Mouse (Mus musculus): ENCODE measurements at regions not wholly inside any gene's neighbourhood (a gene's known extent, or its start where the extent isn't known, plus 50 kb on each side); places are given as distances from the start of the nearest gene placed in this dataset.

- ATAC-seq (ENCODE audit: low FRiP score, low TSS enrichment) (no peak), DNase-seq (ENCODE audit: low spot score) (no peak)
- Histone ChIP-seq H3K36me3 (ENCODE audit: control insufficient read depth, insufficient read depth, low read length) (no peaks in the 10 kb centered on the region), H3K9ac (ENCODE audit: low read length) (no peak overlapping the region), H3K4me3 (ENCODE audit: low read depth, low read length) (no peak overlapping the region), H3K27me3 (ENCODE audit: control insufficient read depth, insufficient read depth, low read length) (no peaks in the 10 kb centered on the region), H3K4me2 (replicated peaks; ENCODE audit: low read depth) (no peak overlapping the region), H3K27ac (replicated peaks) (no peak overlapping the region), H3K9me3 (ENCODE audit: control insufficient read depth, low read length) (no peaks in the 10 kb centered on the region), H3K4me1 (replicated peaks; ENCODE audit: control insufficient read depth, insufficient read depth) (no peaks in the 10 kb centered on the region)
- 84% methylated on average over 8 of the region's 8 CpGs for WGBS
- no peak for TF ChIP-seq EP300 (optimal IDR thresholded peaks at IDR 0.05)
- no peak for TF ChIP-seq CTCF (IDR thresholded peaks at IDR 0.05; ENCODE audit: low read depth)
These were observed 84.3 kb downstream of the Tmem168 start for GRCm38 (mm10) chr6:13523463-13524202.

- H3K4me1 ChIP-seq (replicated peaks; ENCODE audit: control insufficient read depth, insufficient read depth), result no peaks in the 10 kb centered on the region
- H3K4me2 ChIP-seq (replicated peaks; ENCODE audit: low read depth), result no peak overlapping the region
- no peak overlapping the region for H3K4me3 ChIP-seq (ENCODE audit: low read depth, low read length)
- no peak overlapping the region for H3K9ac ChIP-seq (ENCODE audit: low read length)
- TF ChIP-seq CTCF (IDR thresholded peaks at IDR 0.05; ENCODE audit: low read depth) (no peak), EP300 (optimal IDR thresholded peaks at IDR 0.05) (no peak)
- 75% methylated on average over 3 of the region's 3 CpGs for WGBS
- H3K36me3 ChIP-seq (ENCODE audit: control insufficient read depth, insufficient read depth, low read length), result no peaks in the 10 kb centered on the region
- ATAC-seq (ENCODE audit: low FRiP score, low TSS enrichment) (no peak), DNase-seq (ENCODE audit: low spot score) (no peak)
- no peaks in the 10 kb centered on the region for H3K27me3 ChIP-seq (ENCODE audit: control insufficient read depth, insufficient read depth, low read length)
- H3K27ac ChIP-seq (replicated peaks), result no peak overlapping the region
- H3K9me3 ChIP-seq (ENCODE audit: control insufficient read depth, low read length), result no peaks in the 10 kb centered on the region
These were observed 93.8 kb downstream of the Tmem168 start for GRCm38 (mm10) chr6:13514126-13514525.

GRCm38 (mm10) chr6:13476493-13477129 is 131.3 kb downstream of the Tmem168 start:
- no peak overlapping the region for H3K27ac ChIP-seq (replicated peaks)

GRCm38 (mm10) chr6:13449160-13449787 is 158.6 kb downstream of the Tmem168 start:
- no peaks in the 10 kb centered on the region for H3K9me3 ChIP-seq (ENCODE audit: control insufficient read depth, low read length)
- WGBS, result 67% methylated on average over 3 of the region's 3 CpGs
- H3K4me3 ChIP-seq (ENCODE audit: low read depth, low read length), result no peak overlapping the region
- no peak overlapping the region for H3K4me2 ChIP-seq (replicated peaks; ENCODE audit: low read depth)
- TF ChIP-seq EP300 (optimal IDR thresholded peaks at IDR 0.05) (no peak), CTCF (IDR thresholded peaks at IDR 0.05; ENCODE audit: low read depth) (no peak)
- no peaks in the 10 kb centered on the region for H3K36me3 ChIP-seq (ENCODE audit: control insufficient read depth, insufficient read depth, low read length)
- no peaks in the 10 kb centered on the region for H3K27me3 ChIP-seq (ENCODE audit: control insufficient read depth, insufficient read depth, low read length)
- H3K9ac ChIP-seq (ENCODE audit: low read length), result no peak overlapping the region
- H3K4me1 ChIP-seq (replicated peaks; ENCODE audit: control insufficient read depth, insufficient read depth), result no peaks in the 10 kb centered on the region
- no peak for ATAC-seq (ENCODE audit: low FRiP score, low TSS enrichment)
- no peak for DNase-seq (ENCODE audit: low spot score)
- H3K27ac ChIP-seq (replicated peaks), result no peak overlapping the region

More at GRCm38 (mm10) chr6:13476493-13477129, 131.3 kb downstream of the Tmem168 start:
- Histone ChIP-seq H3K4me3 (ENCODE audit: low read depth, low read length) (no peak overlapping the region), H3K9me3 (ENCODE audit: control insufficient read depth, low read length) (no peaks in the 10 kb centered on the region), H3K36me3 (ENCODE audit: control insufficient read depth, insufficient read depth, low read length) (no peaks in the 10 kb centered on the region), H3K9ac (ENCODE audit: low read length) (no peak overlapping the region), H3K27me3 (ENCODE audit: control insufficient read depth, insufficient read depth, low read length) (no peaks in the 10 kb centered on the region), H3K4me2 (replicated peaks; ENCODE audit: low read depth) (no peak overlapping the region), H3K4me1 (replicated peaks; ENCODE audit: control insufficient read depth, insufficient read depth) (no peaks in the 10 kb centered on the region)
- no peak for DNase-seq (ENCODE audit: low spot score)
- WGBS, result 91% methylated on average over 5 of the region's 5 CpGs
- TF ChIP-seq EP300 (optimal IDR thresholded peaks at IDR 0.05) (no peak), CTCF (IDR thresholded peaks at IDR 0.05; ENCODE audit: low read depth) (no peak)
- no peak for ATAC-seq (ENCODE audit: low FRiP score, low TSS enrichment)

- Histone ChIP-seq H3K4me2 (replicated peaks; ENCODE audit: low read depth) (no peak overlapping the region), H3K27ac (replicated peaks) (no peak overlapping the region), H3K27me3 (ENCODE audit: control insufficient read depth, insufficient read depth, low read length) (no peaks in the 10 kb centered on the region), H3K9me3 (ENCODE audit: control insufficient read depth, low read length) (no peaks in the 10 kb centered on the region), H3K4me1 (replicated peaks; ENCODE audit: control insufficient read depth, insufficient read depth) (no peaks in the 10 kb centered on the region), H3K36me3 (ENCODE audit: control insufficient read depth, insufficient read depth, low read length) (no peaks in the 10 kb centered on the region), H3K9ac (ENCODE audit: low read length) (no peak overlapping the region), H3K4me3 (ENCODE audit: low read depth, low read length) (no peak overlapping the region)
- TF ChIP-seq EP300 (optimal IDR thresholded peaks at IDR 0.05) (no peak), CTCF (IDR thresholded peaks at IDR 0.05; ENCODE audit: low read depth) (peak; percentile 67)
- ATAC-seq (ENCODE audit: low FRiP score, low TSS enrichment) (no peak), DNase-seq (ENCODE audit: low spot score) (no peak)
These were observed 189.0 kb upstream of the Vwde start for GRCm38 (mm10) chr6:13413768-13414167.

- no peak for ATAC-seq (ENCODE audit: low FRiP score, low TSS enrichment)
- Histone ChIP-seq H3K9me3 (ENCODE audit: control insufficient read depth, low read length) (no peaks in the 10 kb centered on the region), H3K36me3 (ENCODE audit: control insufficient read depth, insufficient read depth, low read length) (no peaks in the 10 kb centered on the region), H3K4me1 (replicated peaks; ENCODE audit: control insufficient read depth, insufficient read depth) (no peaks in the 10 kb centered on the region), H3K27me3 (ENCODE audit: control insufficient read depth, insufficient read depth, low read length) (no peaks in the 10 kb centered on the region), H3K4me2 (replicated peaks; ENCODE audit: low read depth) (no peak overlapping the region), H3K9ac (ENCODE audit: low read length) (no peak overlapping the region), H3K27ac (replicated peaks) (no peak overlapping the region), H3K4me3 (ENCODE audit: low read depth, low read length) (no peak overlapping the region)
- no peak for DNase-seq (ENCODE audit: low spot score)
- 67% methylated on average over 3 of the region's 3 CpGs for WGBS
- TF ChIP-seq CTCF (IDR thresholded peaks at IDR 0.05; ENCODE audit: low read depth) (no peak), EP300 (optimal IDR thresholded peaks at IDR 0.05) (no peak)
These were observed 188.3 kb upstream of the Vwde start for GRCm38 (mm10) chr6:13413092-13413491.

Measured in stomach, postnatal 0 days (tissue).